Mouse (Mus musculus) adrenal gland, postnatal 10 days (tissue): Measurements from ENCODE around the gene Slc28a3. TPM values are rescaled to one million over a fixed set of nuclear protein-coding genes. Genes with fewer than 3 reads are reported as not detected.

Experiments used
- DNase-seq: peaks from one replicate; pipeline ENCODE4 v3.0.0; 2021; ENCODE audit warnings: mixed read lengths
- total RNA-seq, 2 experiments: library from RNA; stranded (reverse); gene quantifications; 2 replicates each; pipeline ENCODE4 v1.2.3; 2021

Gene Slc28a3
- total RNA-seq, 2 experiments from 2014 or later: not detected

GRCm38 (mm10) chr13:58521331-58522030, 89.2 kb downstream of the Slc28a3 start:
- DNase-seq: no peak

- DNase-seq: no peak
Observed at GRCm38 (mm10) chr13:58520580-58521330, 89.9 kb downstream of the Slc28a3 start.

- no peak for DNase-seq
Observed at GRCm38 (mm10) chr13:58520028-58520427, 90.6 kb downstream of the Slc28a3 start.

- no peak for DNase-seq
Observed at GRCm38 (mm10) chr13:58516277-58516676, 94.4 kb downstream of the Slc28a3 start.

- DNase-seq: no peak
Observed at GRCm38 (mm10) chr13:58515635-58516034, 95.0 kb downstream of the Slc28a3 start.

GRCm38 (mm10) chr13:58514147-58514727, 96.4 kb downstream of the Slc28a3 start:
- no peak for DNase-seq

GRCm38 (mm10) chr13:58511926-58512325, 98.8 kb downstream of the Slc28a3 start:
- no peak for DNase-seq

GRCm38 (mm10) chr13:58511248-58511647, 99.4 kb downstream of the Slc28a3 start:
- no peak for DNase-seq

- no peak for DNase-seq
Observed at GRCm38 (mm10) chr13:58509241-58509640, 101.4 kb downstream of the Slc28a3 start.

GRCm38 (mm10) chr13:58503610-58504009, 107.1 kb downstream of the Slc28a3 start:
- DNase-seq: no peak

- DNase-seq: peak; percentile 30
Observed at GRCm38 (mm10) chr13:58497809-58498208, 112.9 kb downstream of the Slc28a3 start.

Other genes starting within 250 kb of the Slc28a3 start
- 10 to 100 TPM; 26.6 to 27.2 TPM for gene 2210016F16Rik, start 225.7 kb downstream of the Slc28a3 start, total RNA-seq
- 10 to 100 TPM; 15.2 to 19.8 TPM for gene Rmi1, start 208.6 kb downstream of the Slc28a3 start, total RNA-seq
- 100 to 1,000 TPM; 858 to 894 TPM for gene Hnrnpk, start 207.5 kb downstream of the Slc28a3 start, total RNA-seq
- gene Ntrk2, start 195.7 kb upstream of the Slc28a3 start, total RNA-seq: 10 to 100 TPM; 13.1 to 17.8 TPM